Mouse (Mus musculus) frontal cortex, postnatal 25 days (tissue): ENCODE data around the gene Ly6g6e.

ENCODE experiments used
- DNase-seq, 2 experiments: peaks; one replicate each; pipeline ENCODE4 v3.0.0; 2022; ENCODE audit warnings: low spot score in 2 of 2

Gene Ly6g6e

GRCm38 (mm10) chr17:35049561-35050016 is 27.1 kb upstream of the Ly6g6e start, which contains the start of gene Clic1:
TSS of gene Clic1 (plus strand) at chr17:35049966.
- no peak for DNase-seq

- no peak for DNase-seq
Measured at GRCm38 (mm10) chr17:35050126-35050750, 26.5 kb upstream of the Ly6g6e start.

- no peak for DNase-seq
Measured at GRCm38 (mm10) chr17:35051156-35052086, 25.3 kb upstream of the Ly6g6e start.

- no peak for DNase-seq
Measured at GRCm38 (mm10) chr17:35052271-35052798, 24.4 kb upstream of the Ly6g6e start.

- no peak for DNase-seq
Measured at GRCm38 (mm10) chr17:35055691-35056495, 20.8 kb upstream of the Ly6g6e start.

- no peak for DNase-seq
Measured at GRCm38 (mm10) chr17:35057090-35057489, 19.6 kb upstream of the Ly6g6e start.

- DNase-seq, result no peak
Measured at GRCm38 (mm10) chr17:35058316-35058715, 18.4 kb upstream of the Ly6g6e start.

- DNase-seq, result peak; percentile 51 to 60
Measured at GRCm38 (mm10) chr17:35058911-35059892, 17.5 kb upstream of the Ly6g6e start, which contains the start of gene Ddah2. TSS of gene Ddah2 (plus strand) at chr17:35059035.

- DNase-seq, result no peak
Measured at GRCm38 (mm10) chr17:35060071-35060470, 16.6 kb upstream of the Ly6g6e start.

GRCm38 (mm10) chr17:35060737-35061297 is 15.9 kb upstream of the Ly6g6e start:
- DNase-seq, result no peak

GRCm38 (mm10) chr17:35061299-35061698 is 15.4 kb upstream of the Ly6g6e start:
- DNase-seq, result no peak

- no peak for DNase-seq
Measured at GRCm38 (mm10) chr17:35063466-35063865, 13.2 kb upstream of the Ly6g6e start.

GRCm38 (mm10) chr17:35064378-35064877 is 12.3 kb upstream of the Ly6g6e start:
- no peak for DNase-seq

- no peak for DNase-seq
Measured at GRCm38 (mm10) chr17:35064951-35065947, 11.5 kb upstream of the Ly6g6e start, which contains the start of gene Ly6g6c. TSS of gene Ly6g6c (plus strand) at chr17:35065388.

GRCm38 (mm10) chr17:35066084-35066483 is 10.6 kb upstream of the Ly6g6e start, which contains the start of gene Mpig6b:
TSS of gene Mpig6b (minus strand) at chr17:35066184.
- DNase-seq, result no peak

GRCm38 (mm10) chr17:35068213-35068914 is 8.3 kb upstream of the Ly6g6e start:
- no peak for DNase-seq

- no peak for DNase-seq
Measured at GRCm38 (mm10) chr17:35070556-35071229, 6.0 kb upstream of the Ly6g6e start.
